Mouse (Mus musculus) layer of hippocampus, adult 2 months (tissue): ENCODE measurements around the gene Fer. TPM values are rescaled to one million over a fixed set of nuclear protein-coding genes. Genes with fewer than 3 reads are reported as not detected.
A peak's percentile ranks its signal among the peaks of the same experiment; 100 is the strongest.

Source experiments
- DNase-seq, 2 experiments: peaks; one replicate each; pipeline ENCODE4 v3.0.0; 2022; ENCODE audit warnings: low spot score in 2 of 2
- H3K27ac ChIP-seq: fragments of 200-600 bp; 2 replicates; pipeline ENCODE4 v1.8.1; 2022
- H3K4me3 ChIP-seq: fragments of 200-600 bp; 2 replicates; pipeline ENCODE4 v1.8.1; 2022; ENCODE audit warnings: mild to moderate bottlenecking
- CTCF ChIP-seq: fragments of 200-600 bp; conservative IDR thresholded peaks from 2 replicates; pipeline ENCODE4 v1.8.1; 2022; ENCODE audit warnings: antibody characterized with exemption, mild to moderate bottlenecking, moderate library complexity
- total RNA-seq, 2 experiments: library from RNA; stranded (reverse); gene quantifications; 2 replicates each; pipeline ENCODE4 v1.2.3; 2021

The Fer gene
- total RNA-seq, 2 experiments from 2014 or later = 32.9 to 34.9 TPM

GRCm38 (mm10) chr17:64018240-64018639 is 155.4 kb downstream of the Fer start:
- Histone ChIP-seq H3K27ac (no peak overlapping the region), H3K4me3 (no peak overlapping the region)
- TF ChIP-seq CTCF = no peak
- DNase-seq = no peak

GRCm38 (mm10) chr17:64018870-64019269 is 156.0 kb downstream of the Fer start:
- no peak for TF ChIP-seq CTCF
- no peak for DNase-seq
- Histone ChIP-seq H3K4me3 (no peak overlapping the region), H3K27ac (no peak overlapping the region)

- no peak for TF ChIP-seq CTCF
- Histone ChIP-seq H3K27ac (0 out of 2 replicates have a peak overlapping the region, but pooled peaks have one; percentile 1), H3K4me3 (no peak overlapping the region)
- DNase-seq = peak; percentile 45 to 55
These were observed 156.8 kb downstream of the Fer start for GRCm38 (mm10) chr17:64019646-64020045.

GRCm38 (mm10) chr17:64026485-64026884 is 163.6 kb downstream of the Fer start:
- DNase-seq = no peak
- Histone ChIP-seq H3K4me3 (no peak overlapping the region), H3K27ac (no peak overlapping the region)
- TF ChIP-seq CTCF = peak; percentile 68

- no peak for TF ChIP-seq CTCF
- H3K4me3 ChIP-seq = no peak overlapping the region
- no peak for DNase-seq
- H3K27ac ChIP-seq = no peak overlapping the region
These were observed 178.9 kb downstream of the Fer start for GRCm38 (mm10) chr17:64041771-64042170.

- no peak overlapping the region for H3K4me3 ChIP-seq
- peak; percentile 71 to 83 for DNase-seq
- TF ChIP-seq CTCF = no peak
- H3K27ac ChIP-seq = peak overlapping the region; percentile 86
These were observed 182.5 kb downstream of the Fer start for GRCm38 (mm10) chr17:64045326-64045725.

GRCm38 (mm10) chr17:64046557-64046956 is 183.7 kb downstream of the Fer start:
- H3K27ac ChIP-seq = peak overlapping the region; percentile 86
- DNase-seq = no peak
- no peak overlapping the region for H3K4me3 ChIP-seq
- no peak for TF ChIP-seq CTCF

- TF ChIP-seq CTCF = no peak
- H3K4me3 ChIP-seq = no peak overlapping the region
- DNase-seq = no peak
These were observed 188.0 kb downstream of the Fer start for GRCm38 (mm10) chr17:64050911-64051310.

GRCm38 (mm10) chr17:64053636-64054035 is 190.8 kb downstream of the Fer start:
- no peak for DNase-seq
- Histone ChIP-seq H3K4me3 (no peak overlapping the region), H3K27ac (no peak overlapping the region)
- TF ChIP-seq CTCF = no peak

More at GRCm38 (mm10) chr17:64050911-64051310, 188.0 kb downstream of the Fer start:
- no peak overlapping the region; the same call in 1 of the 2 replicates for H3K27ac ChIP-seq

- TF ChIP-seq CTCF = no peak
- H3K27ac ChIP-seq = no peak overlapping the region
These were observed 197.7 kb downstream of the Fer start for GRCm38 (mm10) chr17:64060529-64060928.

GRCm38 (mm10) chr17:64065243-64065642 is 202.4 kb downstream of the Fer start:
- TF ChIP-seq CTCF = no peak
- DNase-seq = no peak
- no peak overlapping the region for H3K4me3 ChIP-seq
- H3K27ac ChIP-seq = no peak overlapping the region

More at GRCm38 (mm10) chr17:64060529-64060928, 197.7 kb downstream of the Fer start:
- no peak overlapping the region for H3K4me3 ChIP-seq
- DNase-seq = no peak

GRCm38 (mm10) chr17:64077392-64077791 is 214.5 kb downstream of the Fer start:
- no peak for TF ChIP-seq CTCF
- Histone ChIP-seq H3K4me3 (no peak overlapping the region), H3K27ac (0 out of 2 replicates have a peak overlapping the region, but pooled peaks have one; percentile 46)
- DNase-seq = peak; percentile 23 to 38

- Histone ChIP-seq H3K27ac (no peak overlapping the region), H3K4me3 (no peak overlapping the region)
- no peak for TF ChIP-seq CTCF
- DNase-seq = no peak
These were observed 221.9 kb downstream of the Fer start for GRCm38 (mm10) chr17:64084751-64085150.

- Histone ChIP-seq H3K4me3 (no peak overlapping the region), H3K27ac (no peak overlapping the region)
- DNase-seq = no peak
- no peak for TF ChIP-seq CTCF
These were observed 222.6 kb downstream of the Fer start for GRCm38 (mm10) chr17:64085493-64085892.
